Mouse (Mus musculus): ENCODE measurements around the gene Ncor2.

Gene Ncor2

GRCm38 (mm10) chr5:125096368-125096767, 82.7 kb downstream of the Ncor2 start:
- DNase-seq (ENCODE audit: low read depth, low spot score) = no peak

DNA sequence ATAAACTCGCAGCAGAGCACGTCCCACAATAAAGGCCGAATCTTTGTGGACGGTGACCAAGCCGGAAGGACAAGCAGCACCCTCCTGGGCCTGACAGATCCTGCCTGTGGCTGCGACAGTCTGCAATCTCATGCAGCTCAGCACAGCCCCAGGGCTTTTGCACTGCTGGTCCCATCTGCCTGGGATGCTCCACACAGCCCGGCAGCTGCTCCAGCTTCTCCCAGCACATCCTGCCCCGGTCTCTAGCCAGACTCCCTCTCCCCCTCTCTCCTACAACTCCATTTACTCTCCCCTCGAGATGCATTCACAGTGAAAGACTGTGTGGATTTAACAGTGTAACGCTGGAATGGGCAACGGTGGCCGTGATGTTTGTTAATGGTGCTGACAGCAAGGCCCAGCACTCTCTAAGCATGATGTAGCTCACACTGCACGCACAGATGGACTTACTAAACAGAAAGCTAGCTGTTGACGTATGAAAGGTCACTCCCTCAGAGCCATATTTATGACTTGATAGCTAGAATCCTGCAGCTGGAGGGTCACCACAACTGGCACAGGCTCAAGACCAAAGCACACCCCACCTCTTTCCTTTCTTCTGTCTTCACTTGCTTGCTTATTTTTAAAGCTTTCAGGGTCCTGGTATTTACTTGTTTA, 83.4 kb downstream of the Ncor2 start:
- DNase-seq (ENCODE audit: low read depth, low spot score) = no peak

- no peak for DNase-seq (ENCODE audit: low read depth, low spot score)
Measured at GRCm38 (mm10) chr5:125093795-125094194, 85.2 kb downstream of the Ncor2 start.

DNA sequence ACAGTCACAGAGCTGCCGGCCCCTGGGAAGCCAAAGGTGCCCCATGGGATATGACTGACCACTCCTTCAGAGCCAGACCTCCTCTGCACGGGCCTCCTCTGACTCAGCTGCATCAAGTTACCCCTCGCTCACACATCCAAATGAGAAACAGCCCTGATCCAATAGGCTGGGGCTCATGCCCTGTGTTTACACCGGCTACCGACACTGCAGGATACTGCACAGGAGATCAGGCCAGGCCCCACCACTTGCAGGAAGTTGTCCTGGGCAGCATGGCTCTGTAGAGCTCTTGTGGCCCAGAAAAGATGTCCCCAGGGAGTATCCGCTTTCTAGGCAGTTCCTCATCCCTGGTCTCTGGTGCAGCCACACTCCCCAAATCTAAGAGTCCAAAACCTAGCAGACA, 90.9 kb downstream of the Ncor2 start:
- DNase-seq (ENCODE audit: low read depth, low spot score) = no peak

DNA sequence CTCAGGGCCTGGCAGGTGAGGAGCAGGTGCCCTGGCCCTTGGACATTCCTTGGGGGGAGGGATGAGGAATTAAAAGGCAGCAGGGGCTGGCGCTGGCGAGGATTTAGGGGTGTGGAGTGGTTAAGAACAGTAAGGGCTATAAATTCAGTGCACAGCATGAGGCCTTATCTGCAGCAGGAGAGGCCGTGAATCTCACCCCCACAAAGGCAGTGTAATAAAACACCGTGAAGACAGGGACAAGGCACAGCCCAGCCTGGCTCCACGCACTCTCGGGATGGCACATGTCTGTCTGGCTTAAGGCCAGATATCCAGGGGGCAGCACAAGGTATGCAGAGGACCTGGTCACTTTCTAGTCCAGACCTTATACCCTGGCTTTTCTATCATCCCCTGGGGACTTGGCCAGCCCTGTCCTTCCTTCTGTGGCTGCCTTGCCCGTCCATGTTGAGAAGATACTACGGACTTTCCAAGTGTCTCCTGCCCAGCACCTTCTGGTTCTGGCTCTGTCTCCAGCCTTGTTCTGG, 93.9 kb downstream of the Ncor2 start:
- DNase-seq (ENCODE audit: low read depth, low spot score) = no peak

DNA sequence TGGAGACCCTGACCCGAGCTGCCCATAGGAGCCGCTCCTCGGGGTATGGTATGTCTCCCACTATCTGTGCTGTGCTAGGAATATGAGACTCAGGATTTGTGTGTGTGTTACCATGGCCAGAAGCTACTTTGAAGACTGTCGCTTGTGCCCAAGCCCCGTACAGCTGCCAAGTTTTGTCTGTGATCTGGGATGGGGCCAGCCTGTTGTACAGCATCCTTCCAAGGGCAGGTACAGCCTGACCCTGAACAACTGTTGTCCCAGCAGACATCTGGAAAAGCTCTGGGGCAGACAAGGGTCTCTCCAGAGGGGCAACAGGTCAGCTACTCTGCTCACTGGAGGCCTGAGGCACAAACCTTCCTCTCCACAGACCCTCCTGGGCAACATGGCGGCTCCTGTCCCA, 95.3 kb downstream of the Ncor2 start:
- no peak for DNase-seq (ENCODE audit: low read depth, low spot score)

- DNase-seq (ENCODE audit: low read depth, low spot score) = no peak
Measured at GRCm38 (mm10) chr5:125081318-125082101, 97.5 kb downstream of the Ncor2 start.

- DNase-seq (ENCODE audit: low read depth, low spot score) = no peak
Measured at GRCm38 (mm10) chr5:125080787-125081317, 98.2 kb downstream of the Ncor2 start.

DNA sequence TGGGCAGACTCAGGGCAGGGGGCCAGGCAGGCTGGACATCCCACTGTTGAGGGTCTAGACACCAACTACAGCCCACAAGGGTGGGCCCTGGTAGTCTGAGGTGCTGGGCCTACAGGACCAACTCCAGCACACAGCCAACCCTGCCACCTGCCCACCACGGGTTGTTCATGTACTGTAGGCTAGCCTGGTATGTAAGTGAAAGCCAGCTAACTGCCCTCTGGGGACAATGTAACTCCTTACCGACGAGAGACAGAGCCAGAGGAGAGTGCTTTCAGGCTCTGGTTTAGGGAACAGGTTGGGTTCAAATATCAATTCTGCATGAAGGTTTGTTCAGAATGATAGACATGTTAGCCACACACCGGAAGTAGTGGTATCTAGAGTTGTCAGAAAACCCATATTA, 98.7 kb downstream of the Ncor2 start:
- no peak for DNase-seq (ENCODE audit: low read depth, low spot score)

GRCm38 (mm10) chr5:125078220-125078619, 100.8 kb downstream of the Ncor2 start:
- DNase-seq (ENCODE audit: low read depth, low spot score) = no peak

- no peak for DNase-seq (ENCODE audit: low read depth, low spot score)
Measured at GRCm38 (mm10) chr5:125076183-125076582, 102.8 kb downstream of the Ncor2 start.

DNA sequence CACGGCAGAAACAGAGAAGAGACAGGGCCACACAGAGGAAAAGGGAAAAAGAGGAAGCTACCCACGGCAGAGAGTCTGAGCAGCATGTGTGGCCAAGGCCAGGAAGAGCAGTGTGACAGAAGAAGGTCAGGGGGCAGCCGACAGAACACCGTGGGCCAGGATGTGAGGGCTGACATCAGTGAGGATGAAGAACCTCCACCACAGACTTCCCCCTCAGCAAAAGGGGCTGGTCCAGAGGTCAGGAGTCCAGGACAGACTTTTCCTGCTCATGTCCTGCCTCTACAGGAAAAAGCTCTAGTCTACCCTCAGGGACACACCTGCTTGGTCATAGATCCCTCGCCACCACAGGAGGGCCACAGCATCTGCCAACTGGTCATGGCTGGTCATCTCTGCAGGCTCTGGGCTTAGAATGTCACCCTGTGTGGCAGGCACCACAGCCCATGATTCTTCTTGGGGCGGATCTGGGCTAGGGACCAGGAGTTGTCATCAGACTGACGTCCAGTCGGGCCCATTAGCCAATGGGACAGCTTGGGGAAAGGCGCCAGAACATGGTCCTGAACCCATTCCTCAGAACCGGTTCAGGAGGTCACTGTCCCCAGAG, 104.3 kb downstream of the Ncor2 start:
- DNase-seq (ENCODE audit: low read depth, low spot score) = no peak

DNA sequence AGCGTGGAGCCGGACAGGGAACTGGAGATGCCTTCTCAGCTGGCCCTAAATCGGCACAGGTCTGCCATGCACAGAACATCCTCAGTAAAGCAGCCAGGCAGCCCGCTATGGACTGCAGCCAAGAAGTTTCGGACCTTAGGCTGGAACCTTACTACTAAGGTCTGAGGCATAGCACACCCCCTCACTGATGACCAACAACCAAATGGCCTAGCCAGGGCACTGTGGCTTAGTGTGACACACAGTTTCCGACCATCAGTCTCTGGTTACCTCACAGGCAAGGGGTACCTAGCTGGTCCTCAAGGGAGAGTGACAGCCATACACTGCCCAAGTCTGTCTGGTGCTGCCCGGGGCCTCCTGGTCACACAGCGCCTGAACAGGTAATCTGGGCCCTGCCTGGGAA, 105.1 kb downstream of the Ncor2 start:
- DNase-seq (ENCODE audit: low read depth, low spot score) = no peak

DNA sequence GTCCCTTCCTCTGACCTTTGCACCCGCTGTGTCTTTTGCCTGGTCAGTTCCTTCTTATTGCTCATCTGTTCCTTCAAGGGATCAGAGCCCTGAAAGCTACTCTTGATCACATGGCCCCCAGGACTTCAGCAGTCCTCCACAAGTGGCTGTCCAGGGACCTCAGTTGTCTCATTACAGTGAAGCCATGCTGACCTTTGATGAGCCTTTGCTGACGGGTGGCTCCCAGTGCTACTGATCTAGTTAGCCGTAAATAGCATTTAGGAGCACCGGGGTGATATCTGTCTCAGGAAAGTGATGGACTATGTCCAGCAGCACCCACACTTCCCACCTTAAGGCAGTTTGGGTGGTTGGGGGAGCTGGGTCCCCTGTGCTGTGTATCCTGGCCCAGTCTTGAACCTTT, 105.7 kb downstream of the Ncor2 start:
- no peak for DNase-seq (ENCODE audit: low read depth, low spot score)

GRCm38 (mm10) chr5:125072425-125072824, 106.6 kb downstream of the Ncor2 start:
- DNase-seq (ENCODE audit: low read depth, low spot score) = no peak

DNA sequence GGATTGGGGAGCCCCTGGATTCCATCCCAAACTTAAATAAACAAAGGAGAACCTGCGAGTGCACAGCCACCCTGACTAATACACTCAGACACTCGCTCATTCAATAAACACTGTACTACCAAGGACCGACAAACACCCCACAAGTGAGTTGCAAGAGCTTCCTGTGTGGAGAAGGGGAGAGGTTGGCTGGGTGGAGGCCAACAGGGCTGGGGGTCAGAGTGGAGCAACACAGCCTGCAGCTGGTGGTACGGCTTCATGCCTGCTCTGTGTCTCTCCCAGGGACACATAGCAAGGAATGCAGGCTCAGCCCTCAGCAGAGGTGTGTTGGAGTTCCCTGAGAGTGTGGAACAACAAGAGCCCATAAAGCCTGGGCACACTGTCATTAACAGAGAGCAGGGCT, 107.1 kb downstream of the Ncor2 start:
- DNase-seq (ENCODE audit: low read depth, low spot score) = no peak

DNA sequence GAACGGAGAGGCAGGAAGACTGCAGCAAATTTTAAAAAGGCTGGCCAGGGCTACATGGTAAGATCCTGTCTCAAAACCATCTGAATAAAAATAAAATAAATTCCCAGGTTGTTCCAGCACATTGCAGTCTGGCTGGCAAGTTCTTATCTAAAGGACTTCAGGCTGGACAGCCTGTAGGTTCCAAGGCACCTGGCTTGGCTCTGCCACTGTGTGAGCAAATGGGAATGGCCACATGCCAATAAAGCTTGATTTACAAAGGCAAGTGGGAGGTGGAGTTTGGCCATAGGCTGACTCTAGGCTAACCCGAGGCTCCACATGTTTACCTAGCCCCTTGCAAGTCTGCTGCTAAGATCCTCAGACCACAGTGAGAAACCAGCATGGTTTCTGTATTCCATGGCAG, 108.6 kb downstream of the Ncor2 start:
- DNase-seq (ENCODE audit: low read depth, low spot score) = no peak

DNA sequence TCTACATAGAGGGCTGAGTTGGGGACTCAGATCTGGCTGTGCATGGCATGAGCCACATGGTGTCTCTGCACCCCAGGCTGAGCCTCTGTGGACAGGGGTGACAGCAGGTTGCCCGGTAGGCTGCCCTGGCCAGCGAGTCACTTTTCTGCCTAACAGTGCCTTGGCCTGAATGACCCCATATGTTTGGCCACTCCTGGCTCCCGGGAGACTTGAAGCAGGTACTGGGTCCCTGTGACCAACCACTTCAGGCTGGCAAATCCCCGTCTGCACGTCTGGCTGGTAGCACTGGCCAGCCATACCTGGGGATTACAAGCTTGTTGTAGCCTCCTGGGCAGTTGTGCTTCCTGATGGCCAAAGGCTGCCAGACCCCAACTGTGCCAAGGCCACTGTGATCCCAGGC, 109.1 kb downstream of the Ncor2 start:
- DNase-seq (ENCODE audit: low read depth, low spot score) = no peak

- DNase-seq (ENCODE audit: low read depth, low spot score) = no peak
Measured at GRCm38 (mm10) chr5:125069426-125069825, 109.6 kb downstream of the Ncor2 start.

GRCm38 (mm10) chr5:125068371-125068951, 110.6 kb downstream of the Ncor2 start:
- DNase-seq (ENCODE audit: low read depth, low spot score) = no peak

DNA sequence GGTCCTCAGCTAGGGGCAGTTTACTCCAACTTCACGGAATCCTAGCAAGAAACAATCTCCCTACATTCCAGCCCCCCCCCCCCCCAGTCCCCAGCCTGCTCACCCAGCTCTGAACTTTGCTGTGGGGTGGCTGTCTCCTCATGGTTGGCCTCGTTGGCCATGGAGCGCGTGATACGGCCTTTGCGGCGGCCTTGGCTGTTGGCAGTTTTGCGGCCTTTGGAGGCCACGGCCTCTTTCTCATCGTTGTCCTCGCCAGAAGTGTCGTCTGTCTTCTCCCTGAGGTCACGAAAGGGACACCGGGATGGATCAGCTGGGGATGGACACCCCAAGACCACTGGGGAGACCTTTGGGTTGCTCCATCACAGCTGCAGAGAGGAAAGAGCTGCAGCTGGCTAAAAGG, 111.3 kb downstream of the Ncor2 start:
- no peak for DNase-seq (ENCODE audit: low read depth, low spot score)
